Mouse (Mus musculus) left cerebral cortex, postnatal 36 days (tissue): ENCODE results near the gene Prss12. TPM values are rescaled to one million over a fixed set of nuclear protein-coding genes. Genes with fewer than 3 reads are reported as not detected.

Experiments used
- DNase-seq, 2 experiments: peaks; one replicate each; pipeline ENCODE4 v3.0.0; 2021 to 2022; ENCODE audit warnings: low spot score in 2 of 2, mixed read lengths in 1 of 2
- intact Hi-C: fragments of 180-260 bp; cut with DNase I; formaldehyde crosslinking; loops from one replicate; pipeline ENCODE4 v1.15.1; 2025
- total RNA-seq, 2 experiments: library from RNA; stranded (reverse); gene quantifications; 2 replicates each; pipeline ENCODE4 v1.2.3; 2021

The Prss12 gene
- total RNA-seq, 2 experiments from 2014 or later, result 15.7 to 18.0 TPM

- intact Hi-C loops, result loop anchor here (1.0 to 10.0 kb wide), 3 partner anchors 549 to 1072 kb away; no protein-coding TSS in a partner anchor
- no peak for DNase-seq
Measured at GRCm38 (mm10) chr3:123515600-123516359, 69.1 kb downstream of the Prss12 start.

- intact Hi-C loops, result loop anchor here (1.0 to 10.0 kb wide), 2 partner anchors 548 to 759 kb away; no protein-coding TSS in a partner anchor
- no peak for DNase-seq
Measured at GRCm38 (mm10) chr3:123516784-123517183, 70.1 kb downstream of the Prss12 start.

DNA sequence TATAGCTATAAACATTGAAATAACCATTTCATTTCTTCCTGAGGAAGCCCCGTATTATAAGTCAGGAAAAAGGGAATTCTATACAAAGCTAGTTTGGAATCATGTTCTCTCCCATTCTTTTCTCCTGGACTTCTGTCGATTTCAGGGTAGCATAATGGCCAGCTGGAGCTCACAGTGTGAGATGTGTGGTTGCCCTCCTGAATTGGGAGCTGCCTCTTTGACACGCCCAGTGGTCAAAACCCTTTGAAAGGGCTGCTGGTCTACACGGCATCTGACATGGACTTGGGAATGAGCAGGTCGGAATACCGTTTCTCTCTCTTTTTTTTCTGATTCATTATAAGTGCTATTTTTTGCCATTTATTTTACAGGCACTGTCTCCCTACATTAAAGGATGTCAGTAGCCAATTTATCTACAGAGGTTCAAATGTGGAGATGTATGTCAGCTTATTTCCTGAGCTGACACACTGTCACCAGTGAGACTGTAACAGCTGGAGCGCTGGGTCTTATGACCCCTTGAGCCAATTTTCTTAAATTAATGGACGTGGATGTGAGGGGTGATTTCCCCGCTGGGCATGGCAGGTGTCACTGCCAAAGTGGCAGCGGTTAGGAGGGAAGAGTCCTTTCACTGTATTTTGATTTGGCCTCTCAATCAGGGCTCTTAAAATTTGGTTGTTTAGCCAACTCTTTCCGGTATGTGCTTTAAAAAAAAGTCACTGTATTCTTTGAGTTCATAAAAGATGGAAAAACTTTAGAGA is 79.8 kb downstream of the Prss12 start:
- DNase-seq, result no peak
- intact Hi-C loops, result no loop called here

GRCm38 (mm10) chr3:123527806-123528507 is 81.2 kb downstream of the Prss12 start:
- intact Hi-C loops, result no loop called here
- DNase-seq, result no peak

GRCm38 (mm10) chr3:123531124-123531523 is 84.4 kb downstream of the Prss12 start:
- intact Hi-C loops, result no loop called here

DNA sequence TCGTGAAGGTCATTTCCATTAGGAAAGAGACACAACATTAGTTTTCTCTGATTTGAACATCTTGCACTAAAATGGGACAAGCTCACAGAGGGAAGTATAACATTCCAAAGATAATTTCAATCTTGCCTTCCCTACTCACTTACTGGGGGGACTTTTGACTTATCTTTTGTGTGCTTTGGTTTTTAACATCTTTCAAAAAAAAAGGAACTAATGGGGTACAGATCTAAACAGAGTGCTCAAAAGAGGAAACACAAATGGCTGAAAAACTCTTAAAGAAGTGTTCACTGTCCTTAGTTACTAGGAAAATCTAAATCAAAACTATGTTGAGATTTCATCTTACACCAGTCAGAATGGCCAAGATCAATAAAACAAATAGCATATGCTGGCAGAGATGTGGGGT is 90.6 kb downstream of the Prss12 start:
- no peak for DNase-seq
- intact Hi-C loops, result no loop called here

More at GRCm38 (mm10) chr3:123531124-123531523, 84.4 kb downstream of the Prss12 start:
- no peak for DNase-seq

GRCm38 (mm10) chr3:123543585-123544304 is 97.0 kb downstream of the Prss12 start:
- no peak for DNase-seq
- intact Hi-C loops, result no loop called here

DNA sequence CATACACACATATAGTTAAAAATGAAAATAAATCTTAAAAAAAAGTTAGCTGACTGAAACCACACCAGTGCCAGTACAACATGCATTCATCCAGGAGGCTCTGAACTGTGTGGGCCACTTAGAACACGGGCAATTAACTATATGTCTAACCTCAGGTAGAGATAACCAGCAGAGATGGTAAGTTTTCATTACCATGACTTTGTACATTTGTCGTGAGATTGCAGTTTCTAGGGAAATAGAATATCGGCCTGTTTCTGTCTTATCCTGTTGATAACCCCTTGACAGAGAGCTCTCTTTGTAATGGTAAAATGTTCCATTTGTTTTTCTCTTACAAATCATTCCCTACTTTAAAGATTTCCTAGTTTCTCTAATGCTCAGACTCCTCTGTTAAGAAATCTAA is 103.8 kb downstream of the Prss12 start:
- no peak for DNase-seq
- intact Hi-C loops, result no loop called here

DNA sequence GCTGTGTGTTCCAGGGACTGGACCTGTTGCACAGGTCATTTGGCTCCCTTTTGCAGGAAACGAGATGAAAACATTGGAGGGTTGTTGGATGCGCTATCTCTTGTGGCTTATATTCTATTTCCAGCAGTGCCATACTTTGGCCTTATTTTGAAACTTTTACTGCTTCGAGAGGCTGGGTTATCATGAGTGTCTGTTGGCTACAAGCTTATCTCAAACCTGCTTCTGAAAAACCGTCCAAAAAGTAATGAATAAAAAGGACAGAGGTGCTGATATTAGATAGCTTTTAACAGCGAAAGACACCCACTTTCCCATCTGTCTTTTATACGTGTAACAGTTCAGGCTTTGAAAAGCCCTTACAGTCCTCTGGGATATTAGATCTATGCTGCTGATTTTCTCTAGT is 107.2 kb downstream of the Prss12 start:
- no peak for DNase-seq
- intact Hi-C loops, result no loop called here

- no peak for DNase-seq
- intact Hi-C loops, result no loop called here
Measured at GRCm38 (mm10) chr3:123555254-123555865, 108.6 kb downstream of the Prss12 start.

Other genes with a start within 250 kb of the Prss12 start
- gene Synpo2, start 210.8 kb upstream of the Prss12 start, total RNA-seq, result 1 to 10 TPM; 2.9 to 3.2 TPM
- gene Sec24d, start 179.5 kb upstream of the Prss12 start, total RNA-seq, result 10 to 100 TPM; 10.5 to 10.9 TPM
- 10 to 100 TPM; 11.4 to 15.6 TPM for gene Mettl14, start 60.8 kb upstream of the Prss12 start, total RNA-seq
- 10 to 100 TPM; 17.6 to 27.2 TPM for gene Ndst3, start 243.9 kb downstream of the Prss12 start, total RNA-seq